Mouse (Mus musculus) megakaryocyte, embryonic 14.5 days (primary cell): ENCODE data around the gene A4gnt. TPM values are rescaled to one million over a fixed set of nuclear protein-coding genes. Genes with fewer than 3 reads are reported as not detected.

Source experiments
- H3K27me3 ChIP-seq: replicated peaks from 2 replicates; pipeline ENCODE3; 2012; ENCODE audit warnings: inconsistent platforms
- H3K36me3 ChIP-seq: replicated peaks from 2 replicates; pipeline ENCODE3; 2012; ENCODE audit warnings: low read length, inconsistent platforms, mixed read lengths
- H3K4me1 ChIP-seq: 2 replicates; pipeline ENCODE4 v1.6.1; 2012; ENCODE audit warnings: inconsistent platforms
- H3K4me3 ChIP-seq: replicated peaks from 2 replicates; pipeline ENCODE3; 2012; ENCODE audit warnings: moderate library complexity, mild to moderate bottlenecking, inconsistent platforms
- H3K9me3 ChIP-seq: 2 replicates; pipeline ENCODE4 v1.6.1; 2012; ENCODE audit warnings: inconsistent platforms
- FLI1 ChIP-seq: IDR thresholded peaks from 2 replicates; pipeline ENCODE4 v1.6.1; 2012; ENCODE audit warnings: low read length, inconsistent platforms, mixed read lengths
- GATA1 ChIP-seq: IDR thresholded peaks from 3 replicates; pipeline ENCODE4 v1.6.1; 2012; ENCODE audit warnings: mixed read lengths, low read length, inconsistent platforms, borderline replicate concordance
- polyA plus RNA-seq: library from polyadenylated mRNA; stranded (reverse); fragments of >175 nt; gene quantifications from 2 replicates; pipeline ENCODE4 v1.2.3, GENCODE M21; 2012; ENCODE audit warnings: low replicate concordance; ENCODE audit not compliant: insufficient read depth

Gene A4gnt
- polyA plus RNA-seq, 1 experiment = not detected

- Histone ChIP-seq H3K36me3 (no peaks in the 10 kb centered on the region), H3K4me1 (peaks cover 4% of the 10 kb centered on the region; the same call in 1 of the 2 replicates), H3K27me3 (peaks cover 4% of the 10 kb centered on the region), H3K4me3 (no peak overlapping the region), H3K9me3 (peaks cover 9% of the 10 kb centered on the region; the same call in 1 of the 2 replicates)
- TF ChIP-seq FLI1 (no peak), GATA1 (no peak)
Observed at GRCm38 (mm10) chr9:99603566-99603965, 8.7 kb upstream of the A4gnt start.

GRCm38 (mm10) chr9:99619688-99620087 lies 7.4 kb downstream of the A4gnt start:
- peaks cover 1% of the 10 kb centered on the region for H3K27me3 ChIP-seq
- H3K9me3 ChIP-seq = no peaks in the 10 kb centered on the region
- no peaks in the 10 kb centered on the region for H3K4me1 ChIP-seq
- no peak overlapping the region for H3K4me3 ChIP-seq
- no peaks in the 10 kb centered on the region for H3K36me3 ChIP-seq
- TF ChIP-seq FLI1 (no peak), GATA1 (no peak)

GRCm38 (mm10) chr9:99620196-99620595 lies 7.9 kb downstream of the A4gnt start:
- Histone ChIP-seq H3K4me3 (no peak overlapping the region), H3K9me3 (no peaks in the 10 kb centered on the region), H3K36me3 (no peaks in the 10 kb centered on the region), H3K4me1 (no peaks in the 10 kb centered on the region), H3K27me3 (peaks cover 1% of the 10 kb centered on the region)
- TF ChIP-seq GATA1 = no peak
- no peak for TF ChIP-seq FLI1

- no peaks in the 10 kb centered on the region for H3K9me3 ChIP-seq
- TF ChIP-seq GATA1 = no peak
- TF ChIP-seq FLI1 = no peak
- H3K4me1 ChIP-seq = no peaks in the 10 kb centered on the region
- H3K36me3 ChIP-seq = no peaks in the 10 kb centered on the region
- no peak overlapping the region for H3K4me3 ChIP-seq
- peaks cover 1% of the 10 kb centered on the region for H3K27me3 ChIP-seq
Observed at GRCm38 (mm10) chr9:99622034-99622433, 9.7 kb downstream of the A4gnt start.

- Histone ChIP-seq H3K4me3 (no peak overlapping the region), H3K27me3 (peaks cover 1% of the 10 kb centered on the region), H3K36me3 (no peaks in the 10 kb centered on the region), H3K9me3 (no peaks in the 10 kb centered on the region), H3K4me1 (no peaks in the 10 kb centered on the region)
- TF ChIP-seq FLI1 (no peak), GATA1 (no peak)
Observed at GRCm38 (mm10) chr9:99622966-99623365, 10.7 kb downstream of the A4gnt start.

GRCm38 (mm10) chr9:99624117-99624516 lies 11.8 kb downstream of the A4gnt start:
- Histone ChIP-seq H3K27me3 (peaks cover 7% of the 10 kb centered on the region), H3K9me3 (no peaks in the 10 kb centered on the region), H3K36me3 (no peaks in the 10 kb centered on the region), H3K4me3 (no peak overlapping the region), H3K4me1 (peaks cover under 1% of the 10 kb centered on the region)
- no peak for TF ChIP-seq GATA1

- H3K4me1 ChIP-seq = peaks cover 12% of the 10 kb centered on the region
- H3K36me3 ChIP-seq = no peaks in the 10 kb centered on the region
- no peak for TF ChIP-seq GATA1
- no peak for TF ChIP-seq FLI1
- H3K9me3 ChIP-seq = no peaks in the 10 kb centered on the region
- H3K27me3 ChIP-seq = peaks cover 26% of the 10 kb centered on the region
- H3K4me3 ChIP-seq = no peak overlapping the region
Observed at GRCm38 (mm10) chr9:99628581-99628980, 16.3 kb downstream of the A4gnt start.

GRCm38 (mm10) chr9:99629281-99630011 lies 17.1 kb downstream of the A4gnt start, which contains the start of gene Dzip1l:
Gene Dzip1l (plus strand): TSS chr9:99629496.
- TF ChIP-seq GATA1 (no peak), FLI1 (no peak)

GRCm38 (mm10) chr9:99630071-99630470 lies 17.8 kb downstream of the A4gnt start:
- peak overlapping the region; percentile 87 for H3K4me3 ChIP-seq
- H3K27me3 ChIP-seq = peaks cover 30% of the 10 kb centered on the region
- peaks cover 12% of the 10 kb centered on the region for H3K4me1 ChIP-seq
- no peak for TF ChIP-seq GATA1
- TF ChIP-seq FLI1 = no peak
- no peaks in the 10 kb centered on the region for H3K9me3 ChIP-seq
- no peaks in the 10 kb centered on the region for H3K36me3 ChIP-seq

More at GRCm38 (mm10) chr9:99629281-99630011, 17.1 kb downstream of the A4gnt start, which contains the start of gene Dzip1l:
- peaks cover 12% of the 10 kb centered on the region for H3K4me1 ChIP-seq
- H3K36me3 ChIP-seq = no peaks in the 10 kb centered on the region
- peaks cover 30% of the 10 kb centered on the region for H3K27me3 ChIP-seq
- H3K4me3 ChIP-seq = peak within 1 kb of the TSS; percentile 87
- no peaks in the 10 kb centered on the region for H3K9me3 ChIP-seq

- Histone ChIP-seq H3K9me3 (no peaks in the 10 kb centered on the region), H3K4me1 (peaks cover 12% of the 10 kb centered on the region), H3K4me3 (no peak overlapping the region), H3K36me3 (no peaks in the 10 kb centered on the region), H3K27me3 (peaks cover 30% of the 10 kb centered on the region)
- TF ChIP-seq GATA1 (no peak), FLI1 (no peak)
Observed at GRCm38 (mm10) chr9:99630528-99631125, 18.3 kb downstream of the A4gnt start.
